ENCODE assay signal across 8 mouse cellular contexts in genomic region chr17:56609452-56610171, GRCm38 (mm10). TPM values are rescaled to one million over a fixed set of nuclear protein-coding genes. Genes with fewer than 3 reads are reported as not detected.
A peak's percentile ranks its signal among the peaks of the same experiment; 100 is the strongest.
DNase-seq lines count a peak whose midpoint lies in the region; ATAC-seq lines count a peak whose summit lies in the region.

Gene 2410015M20Rik (minus strand): TSS chr17:56609771.

- H3K27me3 ChIP-seq in heart, embryonic 14.5 days (ENCODE audit: control insufficient read depth, insufficient read depth, low read length), result no peaks in the 10 kb centered on the region
- H3K27me3 ChIP-seq in liver, embryonic 13.5 days, result no peaks in the 10 kb centered on the region
- H3K27me3 ChIP-seq in stomach, embryonic 16.5 days (ENCODE audit: control insufficient read depth, insufficient read depth, low read length), result no peaks in the 10 kb centered on the region

- peaks cover 43% of the 10 kb centered on the region for H3K36me3 ChIP-seq in heart, embryonic 14.5 days (ENCODE audit: control insufficient read depth, insufficient read depth, low read length)
- H3K36me3 ChIP-seq in liver, embryonic 13.5 days, result peaks cover 42% of the 10 kb centered on the region
- H3K36me3 ChIP-seq in stomach, embryonic 16.5 days (ENCODE audit: control insufficient read depth, insufficient read depth, low read length), result peaks cover 12% of the 10 kb centered on the region

- H3K9ac ChIP-seq in heart, embryonic 14.5 days (ENCODE audit: low read length), result peak within 1 kb of the TSS; percentile 89
- peak within 1 kb of the TSS; percentile 86 for H3K9ac ChIP-seq in liver, embryonic 13.5 days
- peak within 1 kb of the TSS; percentile 88 for H3K9ac ChIP-seq in stomach, embryonic 16.5 days (ENCODE audit: low read length)

- H3K4me3 ChIP-seq in heart, embryonic 14.5 days (ENCODE audit: control insufficient read depth in 1 of 2, insufficient read depth in 1 of 2, low read depth in 1 of 2, low read length in 2 of 2), result peak within 1 kb of the TSS; percentile 73 to 95
- peak within 1 kb of the TSS; percentile 73 for H3K4me3 ChIP-seq in liver, embryonic 13.5 days (replicated peaks)
- H3K4me3 ChIP-seq in stomach, embryonic 16.5 days (replicated peaks; ENCODE audit: low read length), result peak within 1 kb of the TSS; percentile 83

- WGBS in heart, embryonic 14.5 days, result under 1% methylated on average over 44 of the region's 44 CpGs
- WGBS in liver, embryonic 13.5 days (ENCODE audit: insufficient replicate concordance), result under 1% methylated on average over 44 of the region's 44 CpGs
- WGBS in stomach, embryonic 16.5 days, result under 1% methylated on average over 44 of the region's 44 CpGs

- peak; percentile 87 for ATAC-seq in CD4-positive, CD25-positive, alpha-beta regulatory T cell, adult 4 months
- ATAC-seq in heart, embryonic 14.5 days (ENCODE audit: insufficient number of reproducible peaks, insufficient read depth, low FRiP score, low read depth), result peak; percentile 83
- peak; percentile 81 for ATAC-seq in liver, embryonic 13.5 days (ENCODE audit: low read depth)
- ATAC-seq in stomach, embryonic 16.5 days (ENCODE audit: insufficient read depth, low FRiP score), result peak; percentile 88

- peak within 1 kb of the TSS; percentile 53 to 76 for H3K27ac ChIP-seq in heart, embryonic 14.5 days (replicated peaks in 1 of 2; ENCODE audit: control insufficient read depth in 1 of 2, insufficient read depth in 1 of 2, low read depth in 2 of 2, low read length in 2 of 2)
- peak within 1 kb of the TSS; percentile 87 for H3K27ac ChIP-seq in liver, embryonic 13.5 days
- H3K27ac ChIP-seq in stomach, embryonic 16.5 days (ENCODE audit: low read length), result peak within 1 kb of the TSS; percentile 76

- no peaks in the 10 kb centered on the region for H3K9me3 ChIP-seq in heart, embryonic 14.5 days (ENCODE audit: control insufficient read depth, low read length)
- no peaks in the 10 kb centered on the region for H3K9me3 ChIP-seq in liver, embryonic 13.5 days (replicated peaks)
- H3K9me3 ChIP-seq in stomach, embryonic 16.5 days (replicated peaks; ENCODE audit: control insufficient read depth, low read length), result no peaks in the 10 kb centered on the region

- peak within 1 kb of the TSS; percentile 71 for H3K4me2 ChIP-seq in heart, embryonic 14.5 days (ENCODE audit: low read length)
- H3K4me2 ChIP-seq in liver, embryonic 13.5 days, result peak within 1 kb of the TSS; percentile 86
- peak within 1 kb of the TSS; percentile 92 for H3K4me2 ChIP-seq in stomach, embryonic 16.5 days (ENCODE audit: low read depth, low read length)

- H3K4me1 ChIP-seq in heart, embryonic 14.5 days (ENCODE audit: control insufficient read depth in 2 of 2, insufficient read depth in 2 of 2, low read length in 2 of 2), result peaks cover 8 to 20% of the 10 kb centered on the region in 2 experiments
- peaks cover 59% of the 10 kb centered on the region for H3K4me1 ChIP-seq in liver, embryonic 13.5 days (replicated peaks)
- peaks cover 17% of the 10 kb centered on the region for H3K4me1 ChIP-seq in stomach, embryonic 16.5 days (ENCODE audit: control insufficient read depth, insufficient read depth, low read length)

- peak; percentile 91 for DNase-seq in c-Kit-negative CD71-positive TER-119-positive erythroid progenitor cells, embryonic 14.5 days (ENCODE audit: low read depth, low spot score)
- DNase-seq in fibroblast of lung, adult 2 months (ENCODE audit: low read depth), result peak; percentile 94
- peak; percentile 97 for DNase-seq in kidney, postnatal 14 days
- peak; percentile 91 for DNase-seq in liver, embryonic 13.5 days
- peak; percentile 91 for DNase-seq in neural tube, embryonic 10.5 days (ENCODE audit: extremely low spot score, low spot score)

RNA-seq across cellular contexts. Expression of gene 2410015M20Rik, which starts in this region (rescaled TPM):
- 100 to 1,000 TPM; 280 to 291 TPM for polyA plus RNA-seq in CD4-positive, CD25-positive, alpha-beta regulatory T cell, adult 4 months (2017; shearing (Covaris generic))
- 390 and 398 TPM in 2 replicates for polyA plus RNA-seq in heart, embryonic 14.5 days (2014; fragmentation: Nextera tagmentation; extraction: Ambion mirVana)
- polyA plus RNA-seq in liver, embryonic 13.5 days (2015; fragmentation: Nextera tagmentation; extraction: Ambion mirVana), result 157 and 167 TPM in 2 replicates
- 240 and 266 TPM in 2 replicates for polyA plus RNA-seq in stomach, embryonic 16.5 days (2015; fragmentation: Nextera tagmentation; extraction: Ambion mirVana)

Comparison
In these comparisons a context has a peak if more than half of its experiments do, and no peak if none do; other contexts are left out.
1. Peak in every context shown above with its lines: DNase-seq, ATAC-seq, H3K4me3 ChIP-seq and H3K27ac ChIP-seq.